Mouse (Mus musculus): ENCODE data around the gene Atg4b. TPM values are rescaled to one million over a fixed set of nuclear protein-coding genes. Genes with fewer than 3 reads are reported as not detected.

Atg4b gene
- total and polyA plus RNA-seq, 2 experiments from 2014 or later, result 22.3 to 50.3 TPM

DNA sequence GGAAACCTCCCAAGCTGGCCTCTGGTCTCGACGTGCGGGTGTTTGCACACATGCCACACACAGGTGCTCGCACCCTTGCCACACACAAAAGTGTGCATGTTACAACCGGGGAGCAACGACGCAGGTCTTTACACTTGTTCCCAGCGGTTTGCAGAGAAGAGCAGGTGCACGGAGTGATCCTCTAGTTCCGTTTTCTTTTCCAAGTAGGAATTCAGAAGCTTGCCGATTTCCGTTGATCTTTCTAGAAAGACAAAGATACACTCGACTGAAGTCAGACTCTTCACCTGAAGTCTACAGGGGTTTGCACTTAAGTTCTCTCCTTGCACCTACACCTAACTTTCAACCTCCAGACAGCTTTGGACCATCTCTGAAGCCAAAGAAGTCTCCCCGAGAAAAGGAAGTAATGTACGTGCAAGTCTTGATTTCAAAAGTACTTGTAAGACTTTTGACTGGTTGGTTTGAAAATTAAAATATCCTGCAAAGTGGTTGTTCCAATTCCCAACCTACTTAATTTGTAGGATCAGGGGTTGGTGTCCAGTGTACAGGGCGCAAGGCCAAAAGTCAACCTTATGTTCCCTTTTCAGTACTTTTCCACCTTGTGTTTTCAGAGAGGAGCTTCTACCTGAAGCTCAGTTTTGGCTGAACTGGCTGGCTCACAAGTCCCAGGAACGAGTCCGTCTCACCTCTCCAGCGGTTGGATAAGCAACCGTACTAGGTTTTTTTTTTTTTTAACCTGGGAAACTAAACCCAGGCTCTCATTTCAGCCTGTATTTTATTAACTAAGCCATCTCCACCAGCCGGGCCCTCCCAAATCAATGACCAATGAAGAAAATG, 49.6 kb downstream of the Atg4b start:
- ATAC-seq (ENCODE audit: insufficient read depth, low read depth), result no peak
- no peaks in the 10 kb centered on the region for H3K9me3 ChIP-seq (replicated peaks; ENCODE audit: control insufficient read depth, low read length)
- H3K27me3 ChIP-seq (ENCODE audit: control insufficient read depth, insufficient read depth, low read length), result no peaks in the 10 kb centered on the region
- DNase-seq (ENCODE audit: low spot score), result no peak
- WGBS, result 70% methylated on average over 21 of the region's 21 CpGs
- peak overlapping the region; percentile 72 for H3K9ac ChIP-seq (replicated peaks; ENCODE audit: low read depth, low read length)
- H3K27ac ChIP-seq (ENCODE audit: low read depth), result peak overlapping the region; percentile 90; the same call in 1 of the 2 replicates
- peak overlapping the region; percentile 91 for H3K4me2 ChIP-seq (ENCODE audit: low read depth, low read length)
- peaks cover 27% of the 10 kb centered on the region for H3K4me1 ChIP-seq (ENCODE audit: control insufficient read depth, insufficient read depth)
- TF ChIP-seq CTCF (IDR thresholded peaks at IDR 0.05; ENCODE audit: low read depth), result no peak
- no peak for TF ChIP-seq EP300 (IDR thresholded peaks at IDR 0.05; ENCODE audit: low read depth)
- H3K4me3 ChIP-seq (ENCODE audit: low read depth, low read length), result peak overlapping the region; percentile 77
- H3K36me3 ChIP-seq (replicated peaks; ENCODE audit: control insufficient read depth, insufficient read depth, low read length), result peaks cover 35% of the 10 kb centered on the region

DNA sequence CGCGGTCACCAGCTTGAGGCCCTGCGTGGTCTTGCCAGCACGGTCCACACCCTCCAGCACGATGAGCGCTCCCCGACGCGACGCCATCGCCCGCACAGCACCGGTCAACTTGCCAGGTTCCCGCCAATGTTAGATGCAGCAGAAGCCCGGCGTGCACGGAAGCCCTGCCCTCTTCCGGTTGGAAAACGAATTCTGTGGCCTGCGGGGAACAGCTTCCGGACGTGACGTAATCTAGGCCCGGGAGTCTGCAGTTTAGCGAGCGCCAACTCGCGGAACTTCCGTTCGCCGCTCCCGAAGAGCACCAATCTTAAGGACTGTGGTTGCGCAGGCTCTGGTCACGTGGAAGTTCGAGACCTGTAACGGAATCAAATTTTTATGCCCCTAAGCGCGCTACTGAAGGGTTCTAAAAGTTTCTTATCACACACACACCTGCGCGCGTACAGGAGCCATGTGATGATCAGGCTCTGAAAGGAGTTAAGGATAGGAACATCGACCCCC, 50.5 kb downstream of the Atg4b start, which contains the start of gene Dtymk:
Dtymk (minus strand) TSS at position 194 of the 498 bp plus-strand sequence.
- H3K4me3 ChIP-seq (ENCODE audit: low read depth, low read length), result peak within 1 kb of the TSS; percentile 77
- peak within 1 kb of the TSS; percentile 72 for H3K9ac ChIP-seq (replicated peaks; ENCODE audit: low read depth, low read length)
- no peaks in the 10 kb centered on the region for H3K9me3 ChIP-seq (replicated peaks; ENCODE audit: control insufficient read depth, low read length)
- ATAC-seq (ENCODE audit: insufficient read depth, low read depth), result peak; percentile 54
- H3K27me3 ChIP-seq (ENCODE audit: control insufficient read depth, insufficient read depth, low read length), result no peaks in the 10 kb centered on the region
- peaks cover 40% of the 10 kb centered on the region for H3K36me3 ChIP-seq (replicated peaks; ENCODE audit: control insufficient read depth, insufficient read depth, low read length)
- peaks cover 27% of the 10 kb centered on the region for H3K4me1 ChIP-seq (ENCODE audit: control insufficient read depth, insufficient read depth)
- TF ChIP-seq CTCF (IDR thresholded peaks at IDR 0.05; ENCODE audit: low read depth) (peak; percentile 49), EP300 (IDR thresholded peaks at IDR 0.05; ENCODE audit: low read depth) (peak; percentile 68; the same call in 1 of the 2 replicates)
- DNase-seq (ENCODE audit: low spot score), result peak; percentile 97
- H3K4me2 ChIP-seq (ENCODE audit: low read depth, low read length), result peak within 1 kb of the TSS; percentile 91
- peak within 1 kb of the TSS; percentile 90 for H3K27ac ChIP-seq (ENCODE audit: low read depth)
- under 1% methylated on average over 42 of the region's 42 CpGs for WGBS

DNA sequence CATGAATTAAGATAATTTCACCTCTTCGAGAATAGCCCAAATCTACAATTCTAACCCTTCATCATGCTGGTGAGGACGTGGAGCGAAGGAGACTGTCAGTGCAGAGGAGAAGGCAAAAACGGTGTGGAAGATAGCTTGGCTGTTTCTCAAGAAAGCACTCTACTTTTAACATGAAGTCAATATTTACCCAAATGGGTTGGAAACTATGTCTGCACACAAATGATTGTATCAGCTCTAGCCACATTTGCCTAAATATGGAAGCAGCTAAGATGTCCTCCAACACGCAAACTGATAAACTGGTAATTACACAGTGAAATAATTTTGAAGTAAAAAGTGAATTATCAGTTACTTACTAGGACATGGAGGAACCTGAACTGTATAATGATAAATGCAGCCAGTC, 51.5 kb downstream of the Atg4b start:
- ATAC-seq (ENCODE audit: insufficient read depth, low read depth) (no peak), DNase-seq (ENCODE audit: low spot score) (no peak)
- Histone ChIP-seq H3K4me2 (ENCODE audit: low read depth, low read length) (peak overlapping the region; percentile 91; the same call in 1 of the 2 replicates), H3K36me3 (replicated peaks; ENCODE audit: control insufficient read depth, insufficient read depth, low read length) (peaks cover 37% of the 10 kb centered on the region), H3K27ac (ENCODE audit: low read depth) (no peak overlapping the region), H3K9me3 (replicated peaks; ENCODE audit: control insufficient read depth, low read length) (no peaks in the 10 kb centered on the region), H3K9ac (replicated peaks; ENCODE audit: low read depth, low read length) (no peak overlapping the region), H3K4me3 (ENCODE audit: low read depth, low read length) (peak overlapping the region; percentile 97; the same call in 1 of the 2 replicates), H3K27me3 (ENCODE audit: control insufficient read depth, insufficient read depth, low read length) (no peaks in the 10 kb centered on the region), H3K4me1 (ENCODE audit: control insufficient read depth, insufficient read depth) (peaks cover 27% of the 10 kb centered on the region)
- no peak for TF ChIP-seq EP300 (IDR thresholded peaks at IDR 0.05; ENCODE audit: low read depth)
- no peak for TF ChIP-seq CTCF (IDR thresholded peaks at IDR 0.05; ENCODE audit: low read depth)
- 83% methylated on average over 5 of the region's 5 CpGs for WGBS

DNA sequence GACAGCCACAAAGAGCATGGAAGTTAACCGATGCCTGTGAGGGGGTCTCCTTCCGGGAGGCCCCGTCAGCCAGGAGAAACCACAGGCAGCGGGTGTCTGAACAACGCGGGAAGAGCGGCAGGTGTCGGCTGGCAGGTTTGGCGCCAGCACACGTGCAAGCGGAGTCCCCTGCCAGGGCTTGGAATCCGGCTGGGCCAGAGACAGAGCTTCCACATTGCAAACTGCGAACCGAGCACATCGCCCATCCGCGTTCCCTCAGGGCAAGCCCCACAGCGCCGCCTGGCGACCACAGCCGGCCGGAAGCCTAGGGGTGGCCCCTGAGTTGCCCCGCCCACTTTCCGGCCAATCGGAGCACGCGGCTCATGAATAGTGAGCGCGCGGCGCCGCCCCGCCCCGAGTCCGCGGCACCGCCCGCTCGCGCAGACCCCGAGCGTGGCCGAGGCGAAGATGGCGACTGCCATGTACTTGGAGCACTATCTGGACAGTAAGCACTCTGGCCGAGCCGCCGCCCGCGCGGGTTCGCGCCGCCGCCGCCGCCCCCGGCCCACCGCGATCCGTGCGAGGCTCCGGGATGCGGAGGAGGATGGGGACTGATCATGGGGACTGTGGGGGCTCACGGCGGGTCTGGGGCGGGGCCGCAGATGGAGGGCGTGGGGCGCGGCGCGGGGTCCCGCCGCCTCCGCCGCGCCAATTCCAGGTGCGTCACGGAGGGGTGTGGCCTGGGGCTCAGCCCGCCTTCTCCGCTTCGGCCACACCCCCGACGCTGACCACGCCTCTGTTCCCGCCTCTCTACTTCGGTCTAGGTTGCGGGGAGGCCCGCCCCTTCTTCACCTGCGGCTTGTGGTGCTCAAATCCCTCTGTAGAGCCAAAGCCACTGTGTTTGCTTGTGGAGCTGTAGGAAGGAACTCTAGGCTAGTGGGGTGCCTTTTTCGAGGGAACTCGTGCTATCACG, 52.5 kb downstream of the Atg4b start, which contains the start of gene Ing5:
Ing5 (plus strand) TSS at position 410 of the 952 bp plus-strand sequence.
- Histone ChIP-seq H3K4me1 (ENCODE audit: control insufficient read depth, insufficient read depth) (peaks cover 27% of the 10 kb centered on the region), H3K9me3 (replicated peaks; ENCODE audit: control insufficient read depth, low read length) (no peaks in the 10 kb centered on the region), H3K36me3 (replicated peaks; ENCODE audit: control insufficient read depth, insufficient read depth, low read length) (peaks cover 37% of the 10 kb centered on the region), H3K27ac (ENCODE audit: low read depth) (peak within 1 kb of the TSS; percentile 99), H3K27me3 (ENCODE audit: control insufficient read depth, insufficient read depth, low read length) (no peaks in the 10 kb centered on the region), H3K4me3 (ENCODE audit: low read depth, low read length) (peak within 1 kb of the TSS; percentile 97), H3K9ac (replicated peaks; ENCODE audit: low read depth, low read length) (peak within 1 kb of the TSS; percentile 94), H3K4me2 (ENCODE audit: low read depth, low read length) (peak within 1 kb of the TSS; percentile 91)
- peak; percentile 97 for TF ChIP-seq CTCF (IDR thresholded peaks at IDR 0.05; ENCODE audit: low read depth)
- TF ChIP-seq EP300 (IDR thresholded peaks at IDR 0.05; ENCODE audit: low read depth), result peak; percentile 62; the same call in 1 of the 2 replicates
- ATAC-seq (ENCODE audit: insufficient read depth, low read depth), result peak; percentile 95
- peak; percentile 95 for DNase-seq (ENCODE audit: low spot score)
- under 1% methylated on average over 93 of the region's 94 CpGs for WGBS

DNA sequence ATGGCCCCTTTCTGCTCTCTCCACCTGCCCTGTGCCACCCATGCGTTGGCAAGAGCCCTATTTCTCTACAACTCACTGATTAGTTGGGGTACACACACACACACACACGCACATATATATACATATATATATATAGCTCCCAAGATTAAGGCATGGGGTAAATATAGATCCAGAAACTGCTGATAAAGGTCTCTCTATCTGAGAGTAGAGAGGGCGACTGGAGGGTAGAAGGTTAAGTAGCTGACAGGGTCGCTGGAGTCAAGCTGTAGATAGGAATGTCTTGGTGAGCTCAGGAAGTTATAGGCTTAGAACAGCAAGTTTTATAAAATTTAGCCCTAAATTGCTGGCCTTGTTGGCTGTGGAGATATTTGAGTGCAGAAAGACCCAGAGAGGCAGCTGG, 53.5 kb downstream of the Atg4b start:
- H3K27me3 ChIP-seq (ENCODE audit: control insufficient read depth, insufficient read depth, low read length), result no peaks in the 10 kb centered on the region
- peaks cover 35% of the 10 kb centered on the region for H3K36me3 ChIP-seq (replicated peaks; ENCODE audit: control insufficient read depth, insufficient read depth, low read length)
- no peak for TF ChIP-seq CTCF (IDR thresholded peaks at IDR 0.05; ENCODE audit: low read depth)
- no peak for TF ChIP-seq EP300 (IDR thresholded peaks at IDR 0.05; ENCODE audit: low read depth)
- WGBS, result 39% methylated on average over 4 of the region's 4 CpGs
- H3K27ac ChIP-seq (ENCODE audit: low read depth), result peak overlapping the region; percentile 99
- H3K4me2 ChIP-seq (ENCODE audit: low read depth, low read length), result peak overlapping the region; percentile 73
- no peak for ATAC-seq (ENCODE audit: insufficient read depth, low read depth)
- peak; percentile 8 for DNase-seq (ENCODE audit: low spot score)
- H3K4me3 ChIP-seq (ENCODE audit: low read depth, low read length), result peak overlapping the region; percentile 97
- H3K4me1 ChIP-seq (ENCODE audit: control insufficient read depth, insufficient read depth), result peaks cover 27% of the 10 kb centered on the region
- no peaks in the 10 kb centered on the region for H3K9me3 ChIP-seq (replicated peaks; ENCODE audit: control insufficient read depth, low read length)
- peak overlapping the region; percentile 94 for H3K9ac ChIP-seq (replicated peaks; ENCODE audit: low read depth, low read length)

Data from heart, postnatal 0 days (tissue).